Mouse (Mus musculus): Measurements from ENCODE around the gene Ubash3b. TPM values are rescaled to one million over a fixed set of nuclear protein-coding genes. Genes with fewer than 3 reads are reported as not detected.

Gene Ubash3b
- polyA plus RNA-seq, 1 experiment = 3.2 TPM

DNA sequence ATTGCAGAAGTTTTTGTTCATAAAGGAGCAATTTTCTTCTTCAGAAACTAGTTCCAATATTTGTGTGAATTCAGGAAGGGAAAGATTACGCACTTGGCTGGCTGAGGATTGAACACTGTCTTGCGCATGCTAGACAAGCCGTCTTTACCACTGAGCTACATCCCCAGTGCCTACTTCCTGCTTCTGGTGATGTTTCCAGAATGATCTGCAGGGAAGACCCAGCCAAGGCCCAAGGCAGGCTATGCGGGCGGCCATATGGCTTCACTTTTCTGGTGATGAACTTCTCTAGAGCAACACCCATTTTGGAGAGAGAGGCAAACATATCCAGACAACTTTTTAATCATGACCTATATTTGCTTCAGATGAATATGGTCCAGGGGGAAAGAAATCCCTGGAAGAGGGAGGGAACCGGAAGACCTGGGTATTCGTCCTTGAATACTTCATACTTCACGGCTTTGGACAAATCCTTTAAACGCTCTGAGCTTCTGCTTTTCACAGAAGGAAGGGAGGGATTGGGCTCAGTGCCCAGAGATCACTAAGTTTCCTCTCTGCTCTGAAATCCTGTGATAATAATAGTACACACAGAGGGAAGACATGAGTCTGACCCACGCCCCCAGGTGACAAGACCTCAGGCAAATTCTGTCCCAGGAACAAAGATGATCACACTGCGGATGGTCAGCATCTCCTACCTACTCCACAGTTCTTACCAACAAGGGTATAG lies 38.9 kb downstream of the Ubash3b start:
- Histone ChIP-seq H3ac (ENCODE audit: control insufficient read depth, insufficient read length, low read depth) (no peak overlapping the region), H3K27me3 (ENCODE audit: control insufficient read depth, insufficient read depth, insufficient read length) (no peaks in the 10 kb centered on the region), H3K79me3 (ENCODE audit: low read depth) (no peaks in the 10 kb centered on the region), H3K36me3 (ENCODE audit: control insufficient read depth, insufficient read depth) (no peaks in the 10 kb centered on the region), H3K4me3 (ENCODE audit: insufficient read depth, poor library complexity, severe bottlenecking) (no peak overlapping the region), H3K79me2 (ENCODE audit: control insufficient read depth, insufficient read depth) (no peaks in the 10 kb centered on the region)
- TF ChIP-seq USF1 (IDR thresholded peaks at IDR 0.05; ENCODE audit: low read depth) (no peak), FOSL1 (IDR thresholded peaks at IDR 0.05; ENCODE audit: insufficient read depth, low read length, poor library complexity, severe bottlenecking) (no peak), MYOG (IDR thresholded peaks at IDR 0.05; ENCODE audit: control insufficient read depth, extremely low read depth, insufficient read length) (no peak), MYOD1 (IDR thresholded peaks at IDR 0.05; ENCODE audit: control insufficient read depth, insufficient read length, low read depth) (no peak), CTCF (IDR thresholded peaks at IDR 0.05; ENCODE audit: control insufficient read depth, insufficient read depth, insufficient read length) (no peak), MAX (IDR thresholded peaks at IDR 0.05) (no peak), CEBPB (IDR thresholded peaks at IDR 0.05; ENCODE audit: low read depth) (no peak)

GRCm38 (mm10) chr9:41121701-41122354 lies 39.7 kb downstream of the Ubash3b start:
- H3ac ChIP-seq (ENCODE audit: control insufficient read depth, insufficient read length, low read depth) = no peak overlapping the region

GRCm38 (mm10) chr9:41119958-41120357 lies 41.5 kb downstream of the Ubash3b start:
- Histone ChIP-seq H3K79me3 (ENCODE audit: low read depth) (no peaks in the 10 kb centered on the region), H3K36me3 (ENCODE audit: control insufficient read depth, insufficient read depth) (no peaks in the 10 kb centered on the region), H3K79me2 (ENCODE audit: control insufficient read depth, insufficient read depth) (no peaks in the 10 kb centered on the region), H3K4me3 (ENCODE audit: insufficient read depth, poor library complexity, severe bottlenecking) (no peak overlapping the region), H3K27me3 (ENCODE audit: control insufficient read depth, insufficient read depth, insufficient read length) (no peaks in the 10 kb centered on the region), H3ac (ENCODE audit: control insufficient read depth, insufficient read length, low read depth) (no peak overlapping the region)
- TF ChIP-seq MYOG (IDR thresholded peaks at IDR 0.05; ENCODE audit: control insufficient read depth, extremely low read depth, insufficient read length) (no peak), MAX (IDR thresholded peaks at IDR 0.05) (no peak), FOSL1 (IDR thresholded peaks at IDR 0.05; ENCODE audit: insufficient read depth, low read length, poor library complexity, severe bottlenecking) (no peak), USF1 (IDR thresholded peaks at IDR 0.05; ENCODE audit: low read depth) (no peak)

More at GRCm38 (mm10) chr9:41121701-41122354, 39.7 kb downstream of the Ubash3b start:
- Histone ChIP-seq H3K36me3 (ENCODE audit: control insufficient read depth, insufficient read depth) (no peaks in the 10 kb centered on the region), H3K79me3 (ENCODE audit: low read depth) (no peaks in the 10 kb centered on the region), H3K27me3 (ENCODE audit: control insufficient read depth, insufficient read depth, insufficient read length) (no peaks in the 10 kb centered on the region), H3K79me2 (ENCODE audit: control insufficient read depth, insufficient read depth) (no peaks in the 10 kb centered on the region), H3K4me3 (ENCODE audit: insufficient read depth, poor library complexity, severe bottlenecking) (no peak overlapping the region)
- TF ChIP-seq MYOD1 (IDR thresholded peaks at IDR 0.05; ENCODE audit: control insufficient read depth, insufficient read length, low read depth) = no peak
- no peak for TF ChIP-seq CTCF (IDR thresholded peaks at IDR 0.05; ENCODE audit: control insufficient read depth, insufficient read depth, insufficient read length)
- no peak for TF ChIP-seq MYOG (IDR thresholded peaks at IDR 0.05; ENCODE audit: control insufficient read depth, extremely low read depth, insufficient read length)
- TF ChIP-seq MAX (IDR thresholded peaks at IDR 0.05) = no peak
- TF ChIP-seq FOSL1 (IDR thresholded peaks at IDR 0.05; ENCODE audit: insufficient read depth, low read length, poor library complexity, severe bottlenecking) = no peak
- no peak for TF ChIP-seq CEBPB (IDR thresholded peaks at IDR 0.05; ENCODE audit: low read depth)
- no peak for TF ChIP-seq USF1 (IDR thresholded peaks at IDR 0.05; ENCODE audit: low read depth)

- no peaks in the 10 kb centered on the region for H3K79me3 ChIP-seq (ENCODE audit: low read depth)
- H3K79me2 ChIP-seq (ENCODE audit: control insufficient read depth, insufficient read depth) = no peaks in the 10 kb centered on the region
- H3K4me3 ChIP-seq (ENCODE audit: insufficient read depth, poor library complexity, severe bottlenecking) = no peak overlapping the region
- TF ChIP-seq MYOD1 (IDR thresholded peaks at IDR 0.05; ENCODE audit: control insufficient read depth, insufficient read length, low read depth) (no peak), CEBPB (IDR thresholded peaks at IDR 0.05; ENCODE audit: low read depth) (no peak)
- no peaks in the 10 kb centered on the region for H3K27me3 ChIP-seq (ENCODE audit: control insufficient read depth, insufficient read depth, insufficient read length)
- no peak overlapping the region for H3ac ChIP-seq (ENCODE audit: control insufficient read depth, insufficient read length, low read depth)
- H3K36me3 ChIP-seq (ENCODE audit: control insufficient read depth, insufficient read depth) = no peaks in the 10 kb centered on the region
Observed at GRCm38 (mm10) chr9:41118065-41118464, 43.4 kb downstream of the Ubash3b start.

DNA sequence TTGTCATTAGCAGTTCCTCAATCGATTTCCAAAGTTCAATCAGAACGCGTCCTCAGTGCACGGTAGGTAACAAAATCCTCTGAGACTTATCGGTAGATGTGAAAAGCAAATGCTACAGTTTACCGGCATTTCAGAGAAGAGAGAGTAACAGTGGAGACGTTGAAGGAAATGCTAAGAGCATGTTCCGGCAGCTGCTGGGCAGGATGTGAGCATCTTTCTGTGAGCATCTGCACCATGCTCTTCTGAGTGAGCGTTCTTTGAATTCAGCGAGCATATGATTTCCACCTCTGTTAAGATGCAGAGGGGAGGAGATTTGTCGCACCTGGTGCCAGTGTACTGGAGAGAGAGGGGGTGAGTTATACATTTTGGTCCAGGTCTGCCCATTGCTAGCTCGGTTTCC lies 45.4 kb downstream of the Ubash3b start:
- Histone ChIP-seq H3K4me3 (ENCODE audit: insufficient read depth, poor library complexity, severe bottlenecking) (no peak overlapping the region), H3K79me3 (ENCODE audit: low read depth) (no peaks in the 10 kb centered on the region), H3K27me3 (ENCODE audit: control insufficient read depth, insufficient read depth, insufficient read length) (no peaks in the 10 kb centered on the region), H3K79me2 (ENCODE audit: control insufficient read depth, insufficient read depth) (no peaks in the 10 kb centered on the region), H3K36me3 (ENCODE audit: control insufficient read depth, insufficient read depth) (no peaks in the 10 kb centered on the region), H3ac (ENCODE audit: control insufficient read depth, insufficient read length, low read depth) (no peak overlapping the region)
- TF ChIP-seq MYOG (IDR thresholded peaks at IDR 0.05; ENCODE audit: control insufficient read depth, extremely low read depth, insufficient read length) = no peak
- TF ChIP-seq CEBPB (IDR thresholded peaks at IDR 0.05; ENCODE audit: low read depth) = no peak
- no peak for TF ChIP-seq CTCF (IDR thresholded peaks at IDR 0.05; ENCODE audit: control insufficient read depth, insufficient read depth, insufficient read length)
- TF ChIP-seq MYOD1 (IDR thresholded peaks at IDR 0.05; ENCODE audit: control insufficient read depth, insufficient read length, low read depth) = no peak
- no peak for TF ChIP-seq USF1 (IDR thresholded peaks at IDR 0.05; ENCODE audit: low read depth)
- no peak for TF ChIP-seq MAX (IDR thresholded peaks at IDR 0.05)
- no peak for TF ChIP-seq FOSL1 (IDR thresholded peaks at IDR 0.05; ENCODE audit: insufficient read depth, low read length, poor library complexity, severe bottlenecking)

- Histone ChIP-seq H3K36me3 (ENCODE audit: control insufficient read depth, insufficient read depth) (no peaks in the 10 kb centered on the region), H3ac (ENCODE audit: control insufficient read depth, insufficient read length, low read depth) (no peak overlapping the region), H3K79me3 (ENCODE audit: low read depth) (no peaks in the 10 kb centered on the region), H3K4me3 (ENCODE audit: insufficient read depth, poor library complexity, severe bottlenecking) (no peak overlapping the region), H3K79me2 (ENCODE audit: control insufficient read depth, insufficient read depth) (no peaks in the 10 kb centered on the region), H3K27me3 (ENCODE audit: control insufficient read depth, insufficient read depth, insufficient read length) (no peaks in the 10 kb centered on the region)
- TF ChIP-seq MYOD1 (IDR thresholded peaks at IDR 0.05; ENCODE audit: control insufficient read depth, insufficient read length, low read depth) (no peak), FOSL1 (IDR thresholded peaks at IDR 0.05; ENCODE audit: insufficient read depth, low read length, poor library complexity, severe bottlenecking) (no peak), CTCF (IDR thresholded peaks at IDR 0.05; ENCODE audit: control insufficient read depth, insufficient read depth, insufficient read length) (no peak), USF1 (IDR thresholded peaks at IDR 0.05; ENCODE audit: low read depth) (no peak), MAX (IDR thresholded peaks at IDR 0.05) (no peak), CEBPB (IDR thresholded peaks at IDR 0.05; ENCODE audit: low read depth) (no peak), MYOG (IDR thresholded peaks at IDR 0.05; ENCODE audit: control insufficient read depth, extremely low read depth, insufficient read length) (no peak)
Observed at GRCm38 (mm10) chr9:41114367-41114766, 47.1 kb downstream of the Ubash3b start.
